Mouse (Mus musculus) myocyte (in vitro differentiated cells): ENCODE results near the gene Dock2.

Experiments used
- CEBPB ChIP-seq: IDR thresholded peaks from 2 replicates; pipeline ENCODE4 v1.6.1; 2011; ENCODE audit warnings: mild to moderate bottlenecking, moderate library complexity; ENCODE audit not compliant: poor library complexity, insufficient read depth, severe bottlenecking
- E2F4 ChIP-seq: IDR thresholded peaks from one replicate; pipeline ENCODE4 v1.6.1; 2011; ENCODE audit warnings: mild to moderate bottlenecking, control low read depth, moderate library complexity; ENCODE audit not compliant: insufficient read depth
- MAX ChIP-seq: IDR thresholded peaks from one replicate; pipeline ENCODE4 v1.6.1; 2011; ENCODE audit warnings: low read depth, mild to moderate bottlenecking, control low read depth
- MYOD1 ChIP-seq, 3 experiments: IDR thresholded peaks; one replicate each; pipeline ENCODE4 v1.6.1; 2011; ENCODE audit warnings: control low read depth in 2 of 3, low read depth in 2 of 3, mild to moderate bottlenecking in 2 of 3, moderate library complexity in 1 of 3; ENCODE audit not compliant: insufficient read length in 2 of 3, control insufficient read depth in 1 of 3
- MYOG ChIP-seq, 3 experiments: IDR thresholded peaks; one replicate each; pipeline ENCODE4 v1.6.1; 2011; ENCODE audit warnings: control low read depth in 2 of 3, low read depth in 2 of 3, mild to moderate bottlenecking in 2 of 3; ENCODE audit not compliant: insufficient read length in 2 of 3, control insufficient read depth in 1 of 3, insufficient read depth in 1 of 3
- POLR2A ChIP-seq: IDR thresholded peaks from one replicate; pipeline ENCODE4 v1.6.1; 2011; ENCODE audit warnings: low read depth, mild to moderate bottlenecking, control low read depth, moderate library complexity; ENCODE audit not compliant: insufficient read length
- POLR2AphosphoS2 ChIP-seq: IDR thresholded peaks from one replicate; pipeline ENCODE4 v1.6.1; 2011; ENCODE audit warnings: low read depth, control low read depth; ENCODE audit not compliant: insufficient read length
- REST ChIP-seq: IDR thresholded peaks from one replicate; pipeline ENCODE4 v1.6.1; 2011; ENCODE audit warnings: mild to moderate bottlenecking, control low read depth, moderate library complexity; ENCODE audit not compliant: insufficient read depth, insufficient read length
- SRF ChIP-seq: IDR thresholded peaks from one replicate; pipeline ENCODE4 v1.6.1; 2011; ENCODE audit warnings: low read depth; ENCODE audit not compliant: control insufficient read depth, insufficient read length
- TCF12 ChIP-seq: IDR thresholded peaks from one replicate; pipeline ENCODE4 v1.6.1; 2011; ENCODE audit warnings: mild to moderate bottlenecking, control low read depth; ENCODE audit not compliant: poor library complexity, insufficient read depth, severe bottlenecking
- TCF3 ChIP-seq: IDR thresholded peaks from one replicate; pipeline ENCODE4 v1.6.1; 2011; ENCODE audit warnings: low read depth, control low read depth; ENCODE audit not compliant: insufficient read length
- USF1 ChIP-seq: IDR thresholded peaks from one replicate; pipeline ENCODE4 v1.6.1; 2011; ENCODE audit warnings: low read depth, mild to moderate bottlenecking, control low read depth, moderate library complexity

DNA sequence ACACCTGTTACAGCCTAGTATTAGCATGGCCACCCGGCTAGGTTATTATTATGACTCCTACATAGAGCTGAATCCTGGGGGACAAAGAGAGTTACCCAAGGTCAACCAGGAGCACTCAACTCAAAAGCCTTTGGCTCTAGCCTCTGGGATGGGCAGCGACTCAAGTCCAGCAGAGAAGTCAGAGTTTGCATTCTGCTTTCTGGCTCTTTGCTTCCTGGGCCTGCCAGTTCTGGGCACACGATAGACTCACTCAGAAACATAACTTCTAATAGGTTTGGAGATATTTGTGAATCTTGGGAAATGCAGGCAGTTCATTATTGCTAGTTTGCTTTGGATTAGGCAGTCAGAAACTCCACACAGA lies 367.1 kb downstream of the Dock2 start:
- TF ChIP-seq REST (no peak), CEBPB (no peak), POLR2A (no peak), POLR2AphosphoS2 (no peak), SRF (no peak), TCF12 (no peak), MAX (no peak), MYOD1 (IDR thresholded peaks at IDR 0.05; ENCODE audit: control insufficient read depth in 1 of 3, insufficient read length in 2 of 3, low read depth in 2 of 3) (no peak), USF1 (no peak), TCF3 (no peak), MYOG (IDR thresholded peaks at IDR 0.05; ENCODE audit: control insufficient read depth in 1 of 3, insufficient read depth in 1 of 3, insufficient read length in 2 of 3, low read depth in 2 of 3) (no peak), E2F4 (no peak)
